Mouse (Mus musculus) thymus, postnatal 36 days (tissue): ENCODE data around the gene Tas1r3.

Experiments used
- DNase-seq, 2 experiments: peaks; one replicate each; pipeline ENCODE4 v3.0.0; 2022; ENCODE audit warnings: mixed read lengths in 2 of 2

Tas1r3 gene

GRCm38 (mm10) chr4:155840076-155841002 is 22.8 kb downstream of the Tas1r3 start:
- DNase-seq, result no peak

- DNase-seq, result no peak
Measured at GRCm38 (mm10) chr4:155839483-155839910, 23.7 kb downstream of the Tas1r3 start, which contains the start of gene Mxra8. Gene Mxra8 (plus strand): TSS chr4:155839680.

- no peak for DNase-seq
Measured at GRCm38 (mm10) chr4:155838187-155839153, 24.7 kb downstream of the Tas1r3 start.

GRCm38 (mm10) chr4:155837404-155838010 is 25.7 kb downstream of the Tas1r3 start:
- DNase-seq, result no peak

GRCm38 (mm10) chr4:155833836-155834235 is 29.3 kb downstream of the Tas1r3 start:
- peak; percentile 58 to 64 for DNase-seq

GRCm38 (mm10) chr4:155833234-155833633 is 29.9 kb downstream of the Tas1r3 start:
- no peak for DNase-seq

- no peak for DNase-seq
Measured at GRCm38 (mm10) chr4:155832321-155832720, 30.8 kb downstream of the Tas1r3 start.

GRCm38 (mm10) chr4:155831831-155832230 is 31.3 kb downstream of the Tas1r3 start:
- DNase-seq, result no peak

- DNase-seq, result peak; percentile 95
Measured at GRCm38 (mm10) chr4:155831205-155831766, 31.9 kb downstream of the Tas1r3 start, which contains the start of gene Aurkaip1. Gene Aurkaip1 (plus strand): TSS chr4:155831272.

GRCm38 (mm10) chr4:155830596-155830995 is 32.6 kb downstream of the Tas1r3 start:
- no peak for DNase-seq

- DNase-seq, result no peak
Measured at GRCm38 (mm10) chr4:155829866-155830265, 33.3 kb downstream of the Tas1r3 start.

- DNase-seq, result no peak
Measured at GRCm38 (mm10) chr4:155823443-155823842, 39.7 kb downstream of the Tas1r3 start.

- DNase-seq, result no peak
Measured at GRCm38 (mm10) chr4:155821025-155821424, 42.1 kb downstream of the Tas1r3 start.

- DNase-seq, result no peak
Measured at GRCm38 (mm10) chr4:155817533-155817932, 45.6 kb downstream of the Tas1r3 start.

- DNase-seq, result peak in 1 of 2 experiments; percentile 52
Measured at GRCm38 (mm10) chr4:155812665-155813181, 50.4 kb downstream of the Tas1r3 start.

GRCm38 (mm10) chr4:155811929-155812664 is 51.1 kb downstream of the Tas1r3 start, which contains the start of gene Ccnl2:
Gene Ccnl2 (plus strand): TSS chr4:155812489.
- DNase-seq, result peak; percentile 90 to 95
